Comparison of ENCODE assay signal across 11 mouse cellular contexts in the genomic region with DNA sequence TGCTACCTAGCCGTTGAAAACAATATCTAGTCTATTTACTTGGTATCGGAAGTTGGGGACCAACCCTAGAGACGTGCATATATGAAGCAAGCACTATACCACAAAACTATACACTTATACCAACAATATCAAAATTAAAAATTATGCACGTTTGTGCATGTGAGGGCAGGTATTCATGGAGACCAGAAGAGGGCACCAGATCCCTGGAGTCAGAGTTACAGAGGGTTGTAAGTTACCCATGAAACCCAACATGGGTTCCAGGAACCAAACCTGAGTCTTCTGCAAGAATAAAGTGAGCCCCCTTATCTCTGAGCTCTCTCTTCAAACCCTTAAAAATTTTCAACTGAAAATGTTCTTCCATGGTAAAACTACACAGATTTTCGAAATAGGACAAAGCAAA. TPM values are rescaled to one million over a fixed set of nuclear protein-coding genes. Genes with fewer than 3 reads are reported as not detected.
DNase-seq lines count a peak whose midpoint lies in the region; ATAC-seq and TF ChIP-seq lines count a peak whose summit lies in the region.
"Had no signal": no experiment of that assay in that cellular context is flagged by ENCODE, and none has a peak within 500 bp of the region (broad histone marks: within the 10 kb centered on the region; RNA-seq: fewer than 3 reads in every experiment).

No protein-coding gene starts in this region.

- H3K4me1 ChIP-seq in heart, adult 2 months (ENCODE audit: control insufficient read depth, insufficient read depth, low read length): peaks cover 1% of the 10 kb centered on the region; the same call in 1 of the 2 replicates
- H3K4me1 ChIP-seq in heart, embryonic 12.5 days (replicated peaks): peaks cover 36% of the 10 kb centered on the region
- peaks cover 11% of the 10 kb centered on the region for H3K4me1 ChIP-seq in lung, embryonic 14.5 days (ENCODE audit: insufficient read depth)

- H3K4me2 ChIP-seq in heart, embryonic 12.5 days: no peak overlapping the region
- no peak overlapping the region for H3K4me2 ChIP-seq in lung, embryonic 14.5 days

- H3K9ac ChIP-seq in heart, adult 2 months (ENCODE audit: low read depth, low read length): no peak overlapping the region
- no peak overlapping the region for H3K9ac ChIP-seq in heart, embryonic 12.5 days
- H3K9ac ChIP-seq in lung, embryonic 14.5 days: no peak overlapping the region

- no peaks in the 10 kb centered on the region for H3K36me3 ChIP-seq in heart, adult 2 months (ENCODE audit: control insufficient read depth, insufficient read depth, low read length)
- no peaks in the 10 kb centered on the region for H3K36me3 ChIP-seq in heart, embryonic 12.5 days
- H3K36me3 ChIP-seq in lung, embryonic 14.5 days (ENCODE audit: insufficient read depth): no peaks in the 10 kb centered on the region
- H3K36me3 ChIP-seq: heart, embryonic 10.5 days had no signal

- ATAC-seq in heart, embryonic 12.5 days (ENCODE audit: insufficient number of reproducible peaks, low FRiP score): no peak
- ATAC-seq in lung, embryonic 14.5 days (ENCODE audit: insufficient read depth): no peak
- ATAC-seq in megakaryocyte progenitor cell, adult 5-6 weeks (replicated peaks; ENCODE audit: poor library complexity): peak; percentile 63

- no peak overlapping the region for H3K4me3 ChIP-seq in heart, adult 2 months
- no peak overlapping the region for H3K4me3 ChIP-seq in heart, embryonic 12.5 days
- no peak overlapping the region for H3K4me3 ChIP-seq in lung, embryonic 14.5 days (ENCODE audit: low read depth, low read length)
- H3K4me3 ChIP-seq: heart, embryonic 10.5 days had no signal

- H3K27ac ChIP-seq in heart, adult 2 months: no peak overlapping the region
- no peak overlapping the region for H3K27ac ChIP-seq in heart, embryonic 12.5 days (ENCODE audit: poor library complexity, severe bottlenecking)
- no peak overlapping the region for H3K27ac ChIP-seq in lung, embryonic 14.5 days (ENCODE audit: low read depth)
- H3K27ac ChIP-seq: heart, embryonic 10.5 days had no signal

- 80% methylated on average over 5 of the region's 5 CpGs for WGBS in heart, adult 2 months
- WGBS in heart, embryonic 12.5 days: 75% methylated on average over 5 of the region's 5 CpGs
- 77% methylated on average over 5 of the region's 5 CpGs for WGBS in lung, embryonic 14.5 days

- DNase-seq in heart, adult 2 months: no peak
- DNase-seq in lung, embryonic 14.5 days: no peak
- DNase-seq in lung, postnatal 36 days: no peak
- DNase-seq in MEL-GATA-1-ER (ENCODE audit: extremely low read depth, low read depth): peak; percentile 67
- no peak for DNase-seq in urinary bladder, postnatal 4 days (ENCODE audit: low spot score in 2 of 2)
- no peak for DNase-seq in urinary bladder, postnatal 36 days (ENCODE audit: low spot score in 2 of 2)
- DNase-seq: cerebellum, adult 2 months; kidney, adult 11 months had no signal

- H3K9me3 ChIP-seq in heart, embryonic 12.5 days (replicated peaks): no peaks in the 10 kb centered on the region
- no peaks in the 10 kb centered on the region for H3K9me3 ChIP-seq in lung, embryonic 14.5 days (ENCODE audit: low read depth, low read length)
- H3K9me3 ChIP-seq: heart, embryonic 10.5 days had no signal

- H3K27me3 ChIP-seq in heart, adult 2 months (ENCODE audit: control insufficient read depth, insufficient read depth, low read length): no peaks in the 10 kb centered on the region
- H3K27me3 ChIP-seq in heart, embryonic 12.5 days (replicated peaks): no peaks in the 10 kb centered on the region
- H3K27me3 ChIP-seq in lung, embryonic 14.5 days (ENCODE audit: insufficient read depth, low read length): no peaks in the 10 kb centered on the region

- TF ChIP-seq CTCF in heart, adult 2 months (IDR thresholded peaks at IDR 0.05): peak; percentile 52
- peak; percentile 33; the same call in 1 of the 2 replicates for TF ChIP-seq CTCF in lung, embryonic 14.5 days (IDR thresholded peaks at IDR 0.05; ENCODE audit: low read depth)

- TF ChIP-seq POLR2A in heart, adult 2 months (IDR thresholded peaks at IDR 0.05; ENCODE audit: insufficient read depth, low read depth, low read length): no peak

- no peak for TF ChIP-seq EP300 in heart, adult 2 months (IDR thresholded peaks at IDR 0.05; ENCODE audit: insufficient read depth, low read depth, low read length)

- intact Hi-C loops in heart, adult 2 months (cut with DNase I): no loop called here

- no peaks in the 10 kb centered on the region for H3K79me2 ChIP-seq in heart, adult 2 months (replicated peaks; ENCODE audit: control insufficient read depth, insufficient read depth, low read length)

RNA-seq across cellular contexts. Expression of gene 2010300C02Rik, which starts 29.2 kb away (rescaled TPM):
- total RNA-seq in heart, adult 2 months (2021): under 1 TPM; 0.55 to 0.60 TPM
- polyA plus RNA-seq in heart, adult 2 months (2012; rRNA removed): 0.91 and 1.1 TPM in 2 replicates
- 6.4 and 6.5 TPM in 2 replicates for polyA plus RNA-seq in heart, embryonic 12.5 days (2016; fragmentation: Nextera tagmentation; extraction: Ambion mirVana)
- 8.1 and 8.5 TPM in 2 replicates for polyA plus RNA-seq in lung, embryonic 14.5 days (2014; fragmentation: Nextera tagmentation; extraction: Ambion mirVana)
- 0.05 and 0.39 TPM in 2 replicates for total RNA-seq in megakaryocyte progenitor cell, adult 5-6 weeks (2015)
- 0.14 and 0.17 TPM in 2 replicates for total RNA-seq in megakaryocyte progenitor cell, adult 5-6 weeks (2017)
